Mouse (Mus musculus) spleen, postnatal 4 days (tissue): Measurements from ENCODE around the gene Wdtc1.

Experiments used
- DNase-seq, 2 experiments: peaks; one replicate each; pipeline ENCODE4 v3.0.0; 2022; ENCODE audit warnings: low spot score in 2 of 2

Gene Wdtc1

GRCm38 (mm10) chr4:133330296-133330695 lies 23.0 kb downstream of the Wdtc1 start:
- no peak for DNase-seq

DNA sequence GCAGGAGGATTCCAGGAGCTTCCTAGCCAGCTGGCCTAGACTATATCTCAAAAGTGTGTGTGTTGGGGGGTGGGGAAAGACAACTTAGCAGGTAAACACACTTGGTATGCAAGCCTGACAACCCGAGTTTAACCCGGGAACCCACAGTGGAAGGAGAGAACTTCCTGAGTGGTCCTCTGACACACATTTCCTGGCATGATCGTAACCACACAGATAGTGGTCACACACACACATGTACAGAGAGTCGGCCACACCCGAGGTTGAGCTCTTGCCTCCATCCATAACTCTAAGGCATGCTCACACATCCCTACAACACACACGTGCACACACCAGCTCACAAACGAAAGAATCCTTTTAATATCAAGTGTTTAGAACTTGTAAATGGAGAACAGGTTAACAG lies 25.2 kb downstream of the Wdtc1 start:
- DNase-seq = no peak

GRCm38 (mm10) chr4:133319667-133320066 lies 33.6 kb downstream of the Wdtc1 start:
- DNase-seq = no peak

- DNase-seq = no peak
These were observed 37.3 kb downstream of the Wdtc1 start for GRCm38 (mm10) chr4:133315991-133316390.

DNA sequence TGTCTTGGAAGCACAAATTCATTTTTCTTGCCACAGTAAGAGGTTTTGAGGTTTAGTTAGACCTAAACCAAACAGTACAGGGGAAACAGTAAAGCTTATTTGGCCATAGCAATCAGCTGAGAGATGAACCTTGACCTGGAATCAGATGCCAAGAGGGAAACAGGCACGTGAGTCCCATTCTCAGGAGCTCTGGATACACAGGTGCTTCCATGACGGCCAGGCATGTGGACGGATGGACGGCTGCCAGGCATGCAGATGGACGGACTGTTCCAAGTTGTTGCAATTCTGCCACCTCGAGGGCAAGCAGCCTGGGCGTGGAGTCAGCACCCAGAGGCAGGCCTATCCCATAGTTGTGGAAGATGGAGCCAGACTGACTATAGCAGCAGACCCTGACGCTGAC lies 38.4 kb downstream of the Wdtc1 start:
- no peak for DNase-seq

DNA sequence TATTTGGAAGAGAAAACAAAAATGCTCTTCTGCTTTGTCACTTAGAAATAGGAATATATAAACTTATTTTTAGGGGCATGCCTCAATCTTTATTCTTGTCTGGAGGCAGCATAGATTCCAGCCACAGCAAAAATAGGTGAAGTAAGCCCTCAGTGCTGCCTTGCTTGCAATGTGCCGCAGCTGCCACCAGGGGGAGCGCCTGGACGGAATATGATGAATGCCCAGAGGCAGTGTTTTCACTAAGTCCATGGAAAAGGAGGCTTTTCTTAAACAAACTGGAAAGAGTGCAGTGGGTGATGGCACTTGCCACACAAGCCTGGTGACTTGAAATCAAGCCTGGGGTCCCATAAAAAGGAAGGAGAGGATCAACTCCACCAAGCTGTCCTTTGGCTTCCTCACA lies 43.3 kb downstream of the Wdtc1 start:
- peak; percentile 83 to 97 for DNase-seq

DNA sequence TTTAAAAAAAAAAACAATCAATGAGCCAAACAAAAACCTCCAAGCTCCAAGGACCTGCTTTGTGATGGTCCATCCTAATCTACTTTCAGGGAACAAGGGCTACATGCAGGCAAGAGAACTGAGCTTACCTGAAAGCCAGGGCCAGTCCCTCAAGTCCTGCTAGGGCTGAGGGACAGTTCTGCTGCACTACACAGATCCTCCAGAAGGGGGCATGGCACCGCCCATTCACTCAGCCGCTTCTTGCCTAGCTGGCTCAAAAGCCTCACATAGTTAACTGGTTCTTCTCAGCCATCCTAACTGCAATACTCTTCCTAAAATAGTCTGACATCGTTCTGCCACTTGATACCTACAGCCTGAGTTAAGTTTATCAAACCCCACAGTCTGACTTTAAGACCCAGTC lies 46.0 kb downstream of the Wdtc1 start:
- peak; percentile 55 to 82 for DNase-seq

GRCm38 (mm10) chr4:133305825-133306224 lies 47.5 kb downstream of the Wdtc1 start:
- no peak for DNase-seq

DNA sequence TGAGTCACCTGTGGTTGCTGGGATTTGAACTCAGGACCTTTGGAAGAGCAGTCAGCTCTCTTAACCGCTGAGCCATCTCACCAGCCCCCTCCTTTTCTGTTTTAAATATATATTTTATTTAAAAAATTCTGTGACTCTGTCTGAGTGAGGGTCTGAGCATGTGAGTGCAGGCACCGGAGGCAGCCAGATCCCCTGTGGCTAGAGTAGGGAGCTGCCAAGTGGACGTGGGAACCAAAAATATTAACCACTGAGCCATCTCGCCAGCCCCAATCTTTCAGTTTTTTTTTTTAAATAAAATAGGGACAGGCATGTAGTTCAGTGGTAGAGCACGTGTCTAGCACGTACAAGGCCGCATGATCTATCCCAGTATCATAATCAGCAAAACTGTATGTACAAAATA lies 48.5 kb downstream of the Wdtc1 start:
- no peak for DNase-seq

- DNase-seq = no peak
These were observed 50.6 kb downstream of the Wdtc1 start for GRCm38 (mm10) chr4:133302668-133303067.

DNA sequence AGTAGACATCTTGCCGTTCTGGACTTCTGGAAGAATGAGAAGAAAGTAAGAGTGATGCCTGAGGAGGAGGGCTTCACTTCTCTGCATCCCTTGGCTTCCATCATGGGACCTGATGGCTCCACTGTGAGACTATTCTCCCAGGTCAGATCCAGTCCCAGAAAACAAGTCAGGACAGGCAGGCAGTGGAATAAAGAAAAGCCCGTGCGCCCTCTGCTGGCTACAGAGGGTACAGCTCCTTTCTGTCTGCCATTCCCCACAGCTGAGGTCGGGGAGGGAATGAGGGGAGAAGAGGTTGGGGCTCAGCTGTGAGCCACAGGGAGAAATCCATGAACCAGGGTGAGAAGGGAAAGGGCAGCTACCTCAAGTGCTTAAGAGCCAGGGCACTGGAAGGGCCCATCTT lies 51.5 kb downstream of the Wdtc1 start:
- DNase-seq = peak; percentile 64 to 89

DNA sequence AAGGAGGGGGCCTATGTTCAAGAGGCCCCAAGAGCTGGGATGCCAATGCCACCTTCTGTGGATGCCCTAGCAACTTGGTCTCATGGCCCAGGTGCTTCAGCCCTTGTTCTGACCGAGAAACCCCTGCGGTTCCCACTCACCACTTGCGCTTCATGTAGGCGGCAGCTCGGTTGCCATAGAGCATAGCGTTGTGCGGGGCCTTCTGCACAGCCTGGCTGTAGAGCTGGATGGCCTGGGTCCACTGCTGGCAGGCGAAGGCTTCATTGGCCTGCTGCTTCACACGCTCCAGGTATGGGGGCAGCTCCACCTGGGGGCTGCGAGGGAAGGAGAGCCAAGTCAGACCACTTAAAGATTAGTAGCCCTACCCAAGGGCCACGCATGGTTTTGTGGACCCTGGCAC lies 52.9 kb downstream of the Wdtc1 start:
- DNase-seq = no peak

DNA sequence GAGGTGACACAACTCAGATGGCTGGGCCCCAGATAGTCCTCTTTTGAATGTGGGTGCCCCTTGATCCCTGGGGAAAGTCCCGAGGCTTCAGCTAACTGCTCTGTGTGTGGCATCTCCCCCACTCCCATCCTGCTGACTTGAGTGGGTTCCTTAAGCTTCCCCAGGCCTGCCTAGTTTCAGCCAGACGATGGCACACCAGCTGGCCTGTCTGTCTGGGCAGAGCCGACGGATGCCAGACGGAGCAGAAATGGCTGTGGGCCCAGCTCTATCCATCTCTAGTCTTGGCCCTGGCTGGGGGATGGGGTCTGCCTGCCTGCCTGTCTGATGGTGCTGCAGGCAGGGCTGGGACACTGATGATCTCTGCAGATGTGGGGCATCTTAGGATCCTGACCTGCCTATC lies 53.6 kb downstream of the Wdtc1 start:
- DNase-seq = no peak

- DNase-seq = no peak
These were observed 54.5 kb downstream of the Wdtc1 start for GRCm38 (mm10) chr4:133298516-133299365.

DNA sequence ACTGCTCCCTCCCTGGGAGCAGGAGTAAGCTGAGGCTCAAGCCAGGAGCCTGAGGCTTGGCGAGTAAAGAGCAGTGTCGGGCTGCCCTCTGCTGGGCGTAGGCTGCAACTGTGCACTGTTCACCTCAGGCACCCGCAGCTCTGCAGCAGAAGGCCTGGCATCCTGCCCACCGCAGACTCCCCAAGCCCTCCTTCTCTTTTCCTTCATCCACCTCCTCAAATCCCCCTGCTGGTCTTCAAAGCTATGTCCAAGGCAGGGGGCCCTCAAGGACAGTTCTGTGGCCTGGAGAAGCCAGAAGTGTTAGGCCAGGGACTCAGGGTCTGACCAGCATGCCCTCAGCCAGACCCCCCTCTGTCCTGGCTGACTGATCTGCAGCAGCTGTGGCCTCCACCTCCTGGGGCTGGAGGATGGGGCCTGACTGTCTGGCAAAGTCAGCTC lies 55.5 kb downstream of the Wdtc1 start:
- DNase-seq = peak; percentile 74 to 88

DNA sequence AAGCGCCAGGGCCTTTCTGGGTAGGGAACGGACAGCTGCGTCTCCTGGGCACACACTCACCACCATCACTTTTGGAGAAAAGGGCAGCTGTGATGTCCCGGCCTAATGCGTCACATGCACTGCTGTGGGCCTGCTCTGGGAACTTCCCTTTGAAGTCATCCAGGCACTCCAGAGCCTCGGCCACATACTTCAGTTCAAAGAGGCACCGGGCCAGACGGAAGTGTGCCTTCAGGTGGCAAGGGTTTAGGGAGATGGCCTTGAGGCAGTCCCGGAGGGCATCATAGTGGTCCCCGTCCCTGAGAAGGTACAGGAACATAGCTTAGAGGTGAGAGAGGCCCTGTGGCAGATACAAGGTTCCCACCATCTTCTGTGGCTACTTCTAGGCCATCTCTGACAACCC lies 55.9 kb downstream of the Wdtc1 start:
- DNase-seq = no peak

- DNase-seq = no peak
These were observed 59.2 kb downstream of the Wdtc1 start for GRCm38 (mm10) chr4:133294084-133294483.

GRCm38 (mm10) chr4:133292901-133293843 lies 60.1 kb downstream of the Wdtc1 start:
- no peak for DNase-seq

DNA sequence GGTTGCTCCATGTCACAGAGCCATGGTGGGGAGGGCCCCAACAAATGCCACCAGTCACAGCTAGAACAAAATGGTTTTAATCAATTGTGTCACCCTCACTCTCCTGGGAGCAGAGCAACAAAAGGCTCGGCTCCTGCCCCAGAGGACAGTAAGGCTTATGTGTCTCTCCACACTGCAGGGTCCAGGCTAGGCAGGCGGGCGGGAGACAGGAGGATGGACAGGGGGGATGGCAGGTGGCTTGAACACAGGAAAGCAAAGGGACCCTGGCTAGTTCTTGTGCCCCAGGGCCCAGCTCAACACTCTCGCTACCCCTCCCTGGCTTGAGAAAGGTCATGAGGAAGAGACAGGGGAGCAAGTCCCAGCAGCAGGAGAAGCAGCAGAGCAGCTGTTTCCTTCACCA lies 60.9 kb downstream of the Wdtc1 start:
- no peak for DNase-seq

- DNase-seq = no peak
These were observed 62.0 kb downstream of the Wdtc1 start for GRCm38 (mm10) chr4:133291255-133291654.

DNA sequence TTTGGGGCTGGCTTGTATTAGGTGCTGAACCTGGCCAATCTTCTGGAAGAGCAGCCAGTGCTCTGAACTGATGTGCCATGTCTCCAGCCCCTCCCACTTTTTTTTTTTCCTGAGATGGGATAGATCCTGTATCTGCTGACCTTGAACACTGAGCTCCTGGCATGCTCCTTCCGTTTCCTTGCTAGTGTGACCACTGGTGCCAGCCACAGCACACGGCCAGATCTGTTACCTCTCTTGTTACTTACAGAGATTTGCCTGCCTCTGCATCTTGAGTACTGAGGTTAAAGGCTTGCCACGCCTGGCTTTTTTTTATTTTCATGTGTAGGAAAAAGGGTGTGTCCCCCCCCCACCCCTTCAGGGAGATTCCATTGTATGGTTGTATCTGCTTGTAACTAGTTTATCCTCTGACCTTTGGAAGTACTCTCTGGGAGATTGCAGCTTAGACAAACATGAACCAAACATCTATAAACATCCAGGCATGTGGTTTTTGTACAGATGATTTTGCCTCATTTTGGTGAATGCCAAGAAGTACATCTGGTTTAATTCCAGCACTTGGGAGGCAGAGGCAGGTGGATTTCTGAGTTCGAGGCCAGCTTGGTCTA lies 66.7 kb downstream of the Wdtc1 start:
- no peak for DNase-seq

- DNase-seq = peak; percentile 75 to 77
These were observed 67.3 kb downstream of the Wdtc1 start for GRCm38 (mm10) chr4:133285950-133286349.
